Mouse (Mus musculus) small intestine, adult 2 months (tissue): Measurements from ENCODE around the gene Tead1. TPM values are rescaled to one million over a fixed set of nuclear protein-coding genes. Genes with fewer than 3 reads are reported as not detected.

Experiments
- H3K27ac ChIP-seq: fragments of 200-500 bp; 2 replicates; pipeline ENCODE4 v1.5.1; 2012; ENCODE audit warnings: low read depth, low read length, control low read depth, inconsistent platforms; ENCODE audit not compliant: insufficient read depth
- H3K27me3 ChIP-seq: fragments of 200-500 bp; 2 replicates; pipeline ENCODE4 v1.6.1; 2012; ENCODE audit warnings: mild to moderate bottlenecking, moderate library complexity, low read length, inconsistent platforms; ENCODE audit not compliant: control insufficient read depth, insufficient read depth
- H3K36me3 ChIP-seq: fragments of 200-500 bp; 2 replicates; pipeline ENCODE4 v1.6.1; 2012; ENCODE audit warnings: mild to moderate bottlenecking, low read length, control low read depth, inconsistent platforms; ENCODE audit not compliant: control insufficient read depth, insufficient read depth
- H3K4me1 ChIP-seq: fragments of 200-500 bp; 2 replicates; pipeline ENCODE4 v1.6.1; 2012; ENCODE audit warnings: low read length, inconsistent platforms, mixed read lengths; ENCODE audit not compliant: control insufficient read depth, insufficient read depth, insufficient read length
- H3K4me3 ChIP-seq: fragments of 200-500 bp; 2 replicates; pipeline ENCODE4 v1.5.1; 2012; ENCODE audit warnings: low read depth, mild to moderate bottlenecking, control low read depth, inconsistent platforms, low read length, moderate library complexity
- CTCF ChIP-seq: fragments of 200-500 bp; IDR thresholded peaks from 2 replicates; pipeline ENCODE4 v1.5.1; 2012; ENCODE audit warnings: low read depth, mild to moderate bottlenecking, control low read depth, inconsistent platforms, low read length, moderate library complexity, mixed read lengths; ENCODE audit not compliant: insufficient replicate concordance, insufficient read length; ENCODE audit errors: extremely low read depth
- POLR2A ChIP-seq: fragments of 200-500 bp; IDR thresholded peaks from 2 replicates; pipeline ENCODE4 v1.6.1; 2012; ENCODE audit warnings: low read depth, mild to moderate bottlenecking, control low read depth, inconsistent platforms, low read length, moderate library complexity
- WGBS: fragments of 180-500 bp; shearing (Covaris S2); methylation state at CpG from one replicate; pipeline ENCODE4 v1.1.7; 2018; 5-methylcytosine and 5-hydroxymethylcytosine counted together
- polyA plus RNA-seq: library from polyadenylated mRNA; depleted of rRNA; stranded (reverse); fragments of >200 nt; gene quantifications from 2 replicates; pipeline ENCODE4 v1.2.3, GENCODE M21; 2012

The Tead1 gene
- polyA plus RNA-seq, 1 experiment, result 3.7 TPM

GRCm38 (mm10) chr7:112909164-112909563 is 230.0 kb downstream of the Tead1 start:
- H3K36me3 ChIP-seq, result peaks cover 1% of the 10 kb centered on the region; the same call in 1 of the 2 replicates
- no peaks in the 10 kb centered on the region for H3K4me1 ChIP-seq
- no peak overlapping the region for H3K4me3 ChIP-seq
- H3K27ac ChIP-seq, result no peak overlapping the region
- 85% methylated on average over 10 of the region's 10 CpGs for WGBS
- H3K27me3 ChIP-seq, result no peaks in the 10 kb centered on the region
- TF ChIP-seq POLR2A (no peak), CTCF (no peak)

GRCm38 (mm10) chr7:112912969-112913368 is 233.9 kb downstream of the Tead1 start:
- 85% methylated on average over 3 of the region's 3 CpGs for WGBS
- Histone ChIP-seq H3K4me3 (no peak overlapping the region), H3K27me3 (no peaks in the 10 kb centered on the region), H3K4me1 (no peaks in the 10 kb centered on the region), H3K27ac (no peak overlapping the region), H3K36me3 (no peaks in the 10 kb centered on the region)
- no peak for TF ChIP-seq POLR2A
- no peak for TF ChIP-seq CTCF

- Histone ChIP-seq H3K27me3 (no peaks in the 10 kb centered on the region), H3K27ac (no peak overlapping the region), H3K4me3 (no peak overlapping the region), H3K36me3 (no peaks in the 10 kb centered on the region), H3K4me1 (0 out of 2 replicates have a peak, but pooled peaks cover 3% of the 10 kb centered on the region)
- WGBS, result 94% methylated on average over 4 of the region's 4 CpGs
- TF ChIP-seq CTCF, result no peak
- no peak for TF ChIP-seq POLR2A
These were observed 236.5 kb downstream of the Tead1 start for GRCm38 (mm10) chr7:112915571-112915970.

- Histone ChIP-seq H3K36me3 (no peaks in the 10 kb centered on the region), H3K4me3 (no peak overlapping the region), H3K27me3 (no peaks in the 10 kb centered on the region), H3K4me1 (0 out of 2 replicates have a peak, but pooled peaks cover 3% of the 10 kb centered on the region), H3K27ac (no peak overlapping the region)
- no peak for TF ChIP-seq POLR2A
- no peak for TF ChIP-seq CTCF
- 57% methylated on average over 10 of the region's 10 CpGs for WGBS
These were observed 238.6 kb downstream of the Tead1 start for GRCm38 (mm10) chr7:112917613-112918278.

GRCm38 (mm10) chr7:112918279-112918991 is 239.3 kb downstream of the Tead1 start:
- Histone ChIP-seq H3K27ac (no peak overlapping the region), H3K27me3 (no peaks in the 10 kb centered on the region), H3K4me3 (no peak overlapping the region), H3K36me3 (no peaks in the 10 kb centered on the region), H3K4me1 (0 out of 2 replicates have a peak, but pooled peaks cover 3% of the 10 kb centered on the region)
- 48% methylated on average over 22 of the region's 22 CpGs for WGBS
- TF ChIP-seq CTCF (no peak), POLR2A (no peak)

- TF ChIP-seq CTCF (peak; percentile 87; the same call in 1 of the 2 replicates), POLR2A (no peak)
- 2% methylated on average over 4 of the region's 4 CpGs for WGBS
- H3K4me3 ChIP-seq, result no peak overlapping the region
These were observed 240.7 kb downstream of the Tead1 start for GRCm38 (mm10) chr7:112919845-112920244.

GRCm38 (mm10) chr7:112922801-112923200 is 243.7 kb downstream of the Tead1 start:
- Histone ChIP-seq H3K4me3 (no peak overlapping the region), H3K27me3 (no peaks in the 10 kb centered on the region), H3K4me1 (0 out of 2 replicates have a peak, but pooled peaks cover 3% of the 10 kb centered on the region), H3K36me3 (no peaks in the 10 kb centered on the region), H3K27ac (no peak overlapping the region)
- 76% methylated on average over 4 of the region's 4 CpGs for WGBS
- no peak for TF ChIP-seq CTCF
- no peak for TF ChIP-seq POLR2A

More at GRCm38 (mm10) chr7:112919845-112920244, 240.7 kb downstream of the Tead1 start:
- Histone ChIP-seq H3K36me3 (no peaks in the 10 kb centered on the region), H3K27ac (no peak overlapping the region), H3K4me1 (0 out of 2 replicates have a peak, but pooled peaks cover 3% of the 10 kb centered on the region), H3K27me3 (no peaks in the 10 kb centered on the region)
